Mouse (Mus musculus): ENCODE data around the gene Mrpl23. TPM values are rescaled to one million over a fixed set of nuclear protein-coding genes. Genes with fewer than 3 reads are reported as not detected.

Mrpl23 gene
- polyA plus RNA-seq, 1 experiment, result 15.2 TPM

DNA sequence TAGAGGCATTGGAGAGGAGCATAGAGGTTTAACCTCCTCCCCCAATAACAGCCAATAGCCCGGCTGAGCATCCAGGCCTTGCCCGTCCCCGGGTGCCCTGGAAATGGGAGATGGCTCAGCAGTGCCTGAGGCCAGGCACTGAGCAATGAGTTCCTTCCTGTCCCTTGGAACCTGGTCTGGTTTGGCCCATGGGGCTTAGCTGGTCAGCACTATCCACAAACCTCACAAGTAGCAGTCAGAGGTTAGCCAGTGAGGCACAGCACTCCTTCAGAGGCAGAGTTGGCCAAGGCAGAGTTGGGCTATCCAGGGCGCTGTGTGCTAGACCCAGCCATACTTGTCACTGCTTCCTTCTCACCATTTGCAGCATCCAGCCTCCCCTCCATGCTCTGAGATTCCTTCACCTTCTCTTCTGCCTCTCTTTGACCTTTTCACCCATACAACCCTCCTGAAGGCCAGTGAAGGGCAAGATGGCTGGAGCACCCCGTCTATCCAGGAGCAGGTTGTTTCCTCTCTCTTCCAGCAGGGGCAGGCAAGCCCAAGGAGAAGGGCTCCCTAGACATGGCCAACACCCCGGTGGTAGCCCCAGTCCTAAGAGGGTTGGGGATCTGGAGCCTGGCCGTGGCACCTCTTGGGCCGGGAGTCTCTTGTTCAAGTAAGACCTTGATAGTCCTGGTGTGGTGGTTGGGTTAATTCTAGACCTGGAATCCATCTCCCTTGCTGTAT, 23.0 kb downstream of the Mrpl23 start:
- H3K9ac ChIP-seq (ENCODE audit: low read depth, poor library complexity, severe bottlenecking), result no peak overlapping the region
- peaks cover 3% of the 10 kb centered on the region for H3K4me1 ChIP-seq (ENCODE audit: control insufficient read depth, insufficient read depth, low read length)
- no peaks in the 10 kb centered on the region for H3K36me3 ChIP-seq (ENCODE audit: control insufficient read depth, insufficient read depth, low read length, poor library complexity, severe bottlenecking)
- H3K27me3 ChIP-seq (ENCODE audit: control insufficient read depth, insufficient read depth, low read length, poor library complexity, severe bottlenecking), result no peaks in the 10 kb centered on the region
- H3K4me3 ChIP-seq (ENCODE audit: low read depth, low read length), result no peak overlapping the region
- no peaks in the 10 kb centered on the region for H3K9me3 ChIP-seq (replicated peaks; ENCODE audit: control insufficient read depth, insufficient read depth, low read length, poor library complexity, severe bottlenecking)
- no peak overlapping the region for H3K27ac ChIP-seq (ENCODE audit: insufficient read depth, low read length)
- no peak for TF ChIP-seq EP300 (IDR thresholded peaks at IDR 0.05; ENCODE audit: insufficient read depth, low read depth, low read length)
- no peak for TF ChIP-seq CTCF (IDR thresholded peaks at IDR 0.05; ENCODE audit: low read depth, low read length)
- no peak for TF ChIP-seq POLR2A (IDR thresholded peaks at IDR 0.05; ENCODE audit: insufficient read depth, low read length)

DNA sequence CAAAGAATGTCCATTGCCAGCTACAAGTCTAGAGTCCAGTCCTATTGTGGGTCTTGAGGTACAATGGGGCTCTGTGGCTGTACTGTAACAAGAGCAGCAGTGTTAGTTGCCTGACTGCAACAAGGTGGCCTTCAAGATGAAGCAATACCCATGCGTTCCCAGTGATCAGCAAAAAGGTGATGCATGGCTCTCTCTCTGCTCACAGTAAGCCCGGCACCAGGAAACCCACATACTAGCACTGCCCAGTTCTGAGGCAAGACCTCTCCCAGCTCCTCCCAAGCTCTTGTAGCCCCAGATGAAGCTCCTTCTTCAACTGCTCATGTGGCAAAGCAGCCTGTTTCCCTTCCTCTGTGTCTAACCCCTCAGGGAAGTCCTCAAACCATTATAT, 23.6 kb downstream of the Mrpl23 start:
- Histone ChIP-seq H3K27me3 (ENCODE audit: control insufficient read depth, insufficient read depth, low read length, poor library complexity, severe bottlenecking) (no peaks in the 10 kb centered on the region), H3K9me3 (replicated peaks; ENCODE audit: control insufficient read depth, insufficient read depth, low read length, poor library complexity, severe bottlenecking) (no peaks in the 10 kb centered on the region), H3K4me3 (ENCODE audit: low read depth, low read length) (no peak overlapping the region), H3K36me3 (ENCODE audit: control insufficient read depth, insufficient read depth, low read length, poor library complexity, severe bottlenecking) (no peaks in the 10 kb centered on the region), H3K9ac (ENCODE audit: low read depth, poor library complexity, severe bottlenecking) (no peak overlapping the region), H3K27ac (ENCODE audit: insufficient read depth, low read length) (no peak overlapping the region), H3K4me1 (ENCODE audit: control insufficient read depth, insufficient read depth, low read length) (peaks cover 3% of the 10 kb centered on the region)
- TF ChIP-seq EP300 (IDR thresholded peaks at IDR 0.05; ENCODE audit: insufficient read depth, low read depth, low read length) (no peak), POLR2A (IDR thresholded peaks at IDR 0.05; ENCODE audit: insufficient read depth, low read length) (no peak), CTCF (IDR thresholded peaks at IDR 0.05; ENCODE audit: low read depth, low read length) (no peak)

DNA sequence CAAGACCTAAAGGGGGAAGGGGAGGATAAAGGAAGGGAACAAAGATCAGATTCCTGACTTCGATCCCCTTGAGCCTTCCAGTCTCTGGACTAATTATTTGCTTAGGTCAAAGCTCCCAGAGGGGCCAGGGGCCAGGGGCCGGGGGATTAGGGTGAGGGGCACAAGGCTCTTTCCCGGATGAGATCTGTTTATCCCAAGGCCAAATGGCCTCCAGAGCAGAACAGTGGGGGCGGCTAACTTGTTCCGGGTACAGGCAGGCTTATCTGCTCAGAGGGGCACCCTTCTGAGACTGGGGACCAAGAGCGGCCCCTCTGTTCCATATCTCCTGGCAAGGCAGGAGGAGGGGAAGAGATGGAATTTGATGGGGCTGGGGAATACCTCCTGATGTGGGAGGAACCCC, 25.2 kb downstream of the Mrpl23 start:
- no peaks in the 10 kb centered on the region for H3K9me3 ChIP-seq (replicated peaks; ENCODE audit: control insufficient read depth, insufficient read depth, low read length, poor library complexity, severe bottlenecking)
- no peak overlapping the region for H3K4me3 ChIP-seq (ENCODE audit: low read depth, low read length)
- H3K9ac ChIP-seq (ENCODE audit: low read depth, poor library complexity, severe bottlenecking), result no peak overlapping the region
- H3K27me3 ChIP-seq (ENCODE audit: control insufficient read depth, insufficient read depth, low read length, poor library complexity, severe bottlenecking), result no peaks in the 10 kb centered on the region
- peaks cover 3% of the 10 kb centered on the region for H3K4me1 ChIP-seq (ENCODE audit: control insufficient read depth, insufficient read depth, low read length)
- no peaks in the 10 kb centered on the region for H3K36me3 ChIP-seq (ENCODE audit: control insufficient read depth, insufficient read depth, low read length, poor library complexity, severe bottlenecking)
- no peak overlapping the region for H3K27ac ChIP-seq (ENCODE audit: insufficient read depth, low read length)
- TF ChIP-seq CTCF (IDR thresholded peaks at IDR 0.05; ENCODE audit: low read depth, low read length) (no peak), POLR2A (IDR thresholded peaks at IDR 0.05; ENCODE audit: insufficient read depth, low read length) (no peak), EP300 (IDR thresholded peaks at IDR 0.05; ENCODE audit: insufficient read depth, low read depth, low read length) (no peak)

DNA sequence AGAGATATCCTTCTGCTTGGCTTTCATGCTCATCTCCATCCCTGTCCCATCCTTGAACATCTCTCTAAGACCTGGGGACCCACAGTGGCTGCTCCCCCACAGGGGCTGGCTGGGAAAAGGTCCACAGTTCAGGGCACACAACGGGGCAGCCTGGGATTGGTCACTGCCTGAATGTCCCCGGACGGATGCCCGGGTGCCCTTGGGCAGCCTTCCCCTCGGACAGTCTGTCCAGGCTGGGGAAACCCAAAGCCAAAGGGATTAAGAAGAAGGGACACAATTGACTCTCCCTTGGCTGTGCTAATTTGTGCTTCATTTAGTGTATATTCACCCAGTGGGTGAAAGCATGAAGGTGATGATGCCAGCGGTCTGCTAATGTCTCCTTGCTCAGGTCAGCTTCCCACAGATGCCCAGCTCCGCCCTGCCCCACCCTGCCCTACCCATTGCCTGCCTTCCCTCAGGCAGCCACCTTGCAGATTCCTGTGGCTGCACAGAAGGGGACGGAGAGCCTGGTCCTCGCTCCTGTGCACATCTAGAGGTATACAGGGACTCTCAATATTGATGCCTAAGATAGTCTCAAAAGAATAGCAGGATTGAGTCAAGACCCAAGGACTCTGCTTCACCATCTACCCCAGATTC, 26.1 kb downstream of the Mrpl23 start:
- TF ChIP-seq POLR2A (IDR thresholded peaks at IDR 0.05; ENCODE audit: insufficient read depth, low read length) (no peak), CTCF (IDR thresholded peaks at IDR 0.05; ENCODE audit: low read depth, low read length) (no peak), EP300 (IDR thresholded peaks at IDR 0.05; ENCODE audit: insufficient read depth, low read depth, low read length) (no peak)
- Histone ChIP-seq H3K9ac (ENCODE audit: low read depth, poor library complexity, severe bottlenecking) (no peak overlapping the region), H3K27ac (ENCODE audit: insufficient read depth, low read length) (no peak overlapping the region), H3K27me3 (ENCODE audit: control insufficient read depth, insufficient read depth, low read length, poor library complexity, severe bottlenecking) (no peaks in the 10 kb centered on the region), H3K9me3 (replicated peaks; ENCODE audit: control insufficient read depth, insufficient read depth, low read length, poor library complexity, severe bottlenecking) (no peaks in the 10 kb centered on the region), H3K4me1 (ENCODE audit: control insufficient read depth, insufficient read depth, low read length) (no peaks in the 10 kb centered on the region), H3K4me3 (ENCODE audit: low read depth, low read length) (no peak overlapping the region), H3K36me3 (ENCODE audit: control insufficient read depth, insufficient read depth, low read length, poor library complexity, severe bottlenecking) (no peaks in the 10 kb centered on the region)

DNA sequence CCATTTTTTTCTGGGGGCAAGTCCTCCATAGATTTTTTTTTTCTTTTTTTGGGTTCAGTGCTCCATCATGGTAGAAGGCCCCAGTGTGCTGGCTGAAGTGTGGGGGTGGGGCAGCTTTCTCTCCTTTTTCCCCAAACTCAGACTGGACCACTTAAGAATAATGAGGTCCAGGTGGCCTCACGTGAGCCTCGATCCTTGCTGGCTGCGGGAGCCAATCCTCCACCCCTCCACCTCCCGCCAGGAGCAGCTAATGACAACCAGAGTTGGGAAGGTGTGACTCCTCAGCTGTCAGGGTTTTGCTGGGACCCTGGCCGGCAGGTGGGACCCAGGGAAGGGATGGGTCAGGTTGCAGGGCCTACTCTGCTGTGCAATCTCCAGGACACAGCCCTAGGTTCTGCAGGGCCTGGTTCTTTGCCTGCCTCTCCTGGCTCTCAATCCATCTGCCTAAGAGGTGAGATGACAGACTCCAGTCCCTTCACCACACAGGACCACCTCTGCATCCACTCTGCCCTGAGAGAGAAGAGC, 27.2 kb downstream of the Mrpl23 start:
- Histone ChIP-seq H3K4me1 (ENCODE audit: control insufficient read depth, insufficient read depth, low read length) (no peaks in the 10 kb centered on the region), H3K9ac (ENCODE audit: low read depth, poor library complexity, severe bottlenecking) (no peak overlapping the region), H3K27me3 (ENCODE audit: control insufficient read depth, insufficient read depth, low read length, poor library complexity, severe bottlenecking) (no peaks in the 10 kb centered on the region), H3K36me3 (ENCODE audit: control insufficient read depth, insufficient read depth, low read length, poor library complexity, severe bottlenecking) (no peaks in the 10 kb centered on the region), H3K9me3 (replicated peaks; ENCODE audit: control insufficient read depth, insufficient read depth, low read length, poor library complexity, severe bottlenecking) (no peaks in the 10 kb centered on the region), H3K4me3 (ENCODE audit: low read depth, low read length) (no peak overlapping the region), H3K27ac (ENCODE audit: insufficient read depth, low read length) (no peak overlapping the region)
- TF ChIP-seq POLR2A (IDR thresholded peaks at IDR 0.05; ENCODE audit: insufficient read depth, low read length) (no peak), CTCF (IDR thresholded peaks at IDR 0.05; ENCODE audit: low read depth, low read length) (no peak), EP300 (IDR thresholded peaks at IDR 0.05; ENCODE audit: insufficient read depth, low read depth, low read length) (no peak)
